Mouse (Mus musculus) small intestine, adult 2 months (tissue): ENCODE results near the gene Pemt.

Experiments used
- CTCF ChIP-seq: fragments of 200-500 bp; IDR thresholded peaks from 2 replicates; pipeline ENCODE4 v1.5.1; 2012; ENCODE audit warnings: low read depth, mild to moderate bottlenecking, control low read depth, inconsistent platforms, low read length, moderate library complexity, mixed read lengths; ENCODE audit not compliant: insufficient replicate concordance, insufficient read length; ENCODE audit errors: extremely low read depth
- POLR2A ChIP-seq: fragments of 200-500 bp; IDR thresholded peaks from 2 replicates; pipeline ENCODE4 v1.6.1; 2012; ENCODE audit warnings: low read depth, mild to moderate bottlenecking, control low read depth, inconsistent platforms, low read length, moderate library complexity

DNA sequence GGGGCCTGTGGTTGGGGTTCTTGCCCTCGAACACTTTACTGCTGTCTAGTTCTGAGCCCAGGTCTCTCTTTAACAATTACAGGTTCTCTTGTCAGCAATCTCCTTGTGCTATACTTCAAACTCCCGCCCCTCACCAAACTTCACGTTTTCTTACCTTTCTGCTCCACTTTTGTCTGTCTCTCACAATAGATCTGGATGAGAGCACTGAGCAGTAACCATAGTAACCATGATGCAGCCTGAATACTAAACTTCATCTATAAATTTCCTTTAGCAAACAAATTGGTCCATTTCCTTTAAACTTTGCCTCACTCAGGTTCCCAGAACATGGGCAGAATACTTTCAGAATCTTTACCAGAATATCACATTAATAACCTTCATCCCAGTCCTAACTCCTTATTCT lies 36.8 kb downstream of the Pemt start:
- TF ChIP-seq CTCF (no peak), POLR2A (no peak)
